Mouse (Mus musculus) left cerebral cortex, postnatal 25 days (tissue): ENCODE data around the gene Foxf2. TPM values are rescaled to one million over a fixed set of nuclear protein-coding genes. Genes with fewer than 3 reads are reported as not detected.

Source experiments
- DNase-seq, 2 experiments: peaks; one replicate each; pipeline ENCODE4 v3.0.0; 2022; ENCODE audit warnings: low spot score in 2 of 2, mixed read lengths in 1 of 2
- intact Hi-C: fragments of 180-260 bp; cut with DNase I; formaldehyde crosslinking; loops from one replicate; pipeline ENCODE4 v1.15.1; 2025
- total RNA-seq, 2 experiments: library from RNA; stranded (reverse); gene quantifications; 2 replicates each; pipeline ENCODE4 v1.2.3; 2021

Foxf2 gene
- total RNA-seq, 2 experiments from 2014 or later, result 5.1 TPM

DNA sequence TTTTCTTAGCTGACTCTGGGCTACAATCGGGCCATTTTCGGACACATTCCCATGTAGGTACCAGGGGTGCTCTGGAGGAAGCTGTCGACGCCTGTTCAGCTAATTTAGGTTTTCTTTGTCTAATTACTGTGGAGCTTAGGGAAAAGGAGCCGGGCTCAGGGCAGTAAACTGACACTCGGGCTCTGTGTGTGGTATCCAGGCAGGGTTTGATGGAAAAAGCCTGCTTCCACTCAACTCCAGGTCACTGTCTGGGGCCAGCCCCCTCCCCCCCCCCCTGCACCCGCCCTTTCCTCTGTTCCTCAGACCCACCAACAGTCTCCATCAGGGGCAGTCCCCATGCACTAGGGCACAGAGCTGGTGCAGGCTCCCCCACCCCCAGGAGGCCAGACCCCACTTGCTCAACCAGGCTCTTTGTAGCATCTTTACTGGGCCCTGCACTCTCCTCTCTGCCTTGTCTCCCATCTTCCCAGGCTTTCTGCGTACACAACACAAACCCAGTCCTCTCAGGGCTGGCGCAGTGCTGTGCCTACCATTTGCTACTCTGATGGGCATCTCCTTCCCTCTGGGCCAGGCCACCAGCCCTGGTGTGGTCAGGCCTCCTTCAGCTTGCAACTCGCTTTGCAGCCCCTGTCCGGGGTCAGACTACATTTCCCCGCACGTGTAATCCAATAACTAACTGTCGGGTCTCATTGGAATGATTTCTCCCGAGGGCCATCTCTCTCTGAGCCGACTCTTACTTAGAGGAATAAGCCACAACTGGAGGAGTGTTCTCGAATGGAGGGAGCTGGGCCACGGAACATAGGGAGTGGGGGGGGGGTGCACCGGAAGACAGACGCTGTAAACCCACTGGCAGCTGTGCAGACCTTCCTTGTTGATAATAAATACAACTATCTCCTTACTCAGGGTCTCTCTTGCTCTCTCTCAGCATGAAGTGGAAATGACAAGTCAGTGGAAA lies 1.4 kb upstream of the Foxf2 start:
- DNase-seq, result no peak
- intact Hi-C loops, result no loop called here

DNA sequence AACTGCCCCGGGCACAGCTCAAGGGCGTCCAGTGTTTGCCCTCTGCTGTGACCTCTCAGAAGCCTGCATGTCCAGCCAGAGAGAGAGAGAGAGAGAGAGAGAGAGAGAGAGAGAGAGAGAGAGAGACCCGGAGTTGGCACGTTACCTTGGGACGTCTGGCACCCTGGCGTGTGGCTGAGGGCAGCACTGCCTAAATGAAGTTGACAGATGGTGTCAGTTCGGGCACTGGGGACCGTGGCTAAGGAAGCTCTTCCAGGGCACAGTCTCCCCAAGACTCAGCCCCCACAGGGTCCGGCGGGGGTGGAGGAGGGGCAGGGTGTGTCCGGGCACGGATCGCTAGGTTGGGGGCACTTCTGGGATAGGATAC lies 667 bp upstream of the Foxf2 start:
- intact Hi-C loops, result loop anchor here (5.0 kb wide), 1 partner anchor 182 kb away; the partner anchor contains the start of gene Foxc1
- no peak for DNase-seq

- intact Hi-C loops, result loop anchor here (5.0 kb wide), 1 partner anchor 181 kb away; the partner anchor contains the start of gene Foxc1
- DNase-seq, result no peak
Observed at GRCm38 (mm10) chr13:31626183-31626801, 676 bp downstream of the Foxf2 start.

GRCm38 (mm10) chr13:31626991-31627625 lies 1.5 kb downstream of the Foxf2 start:
- no peak for DNase-seq
- intact Hi-C loops, result loop anchor here (5.0 kb wide), 1 partner anchor 180 kb away; the partner anchor contains the start of gene Foxc1

DNA sequence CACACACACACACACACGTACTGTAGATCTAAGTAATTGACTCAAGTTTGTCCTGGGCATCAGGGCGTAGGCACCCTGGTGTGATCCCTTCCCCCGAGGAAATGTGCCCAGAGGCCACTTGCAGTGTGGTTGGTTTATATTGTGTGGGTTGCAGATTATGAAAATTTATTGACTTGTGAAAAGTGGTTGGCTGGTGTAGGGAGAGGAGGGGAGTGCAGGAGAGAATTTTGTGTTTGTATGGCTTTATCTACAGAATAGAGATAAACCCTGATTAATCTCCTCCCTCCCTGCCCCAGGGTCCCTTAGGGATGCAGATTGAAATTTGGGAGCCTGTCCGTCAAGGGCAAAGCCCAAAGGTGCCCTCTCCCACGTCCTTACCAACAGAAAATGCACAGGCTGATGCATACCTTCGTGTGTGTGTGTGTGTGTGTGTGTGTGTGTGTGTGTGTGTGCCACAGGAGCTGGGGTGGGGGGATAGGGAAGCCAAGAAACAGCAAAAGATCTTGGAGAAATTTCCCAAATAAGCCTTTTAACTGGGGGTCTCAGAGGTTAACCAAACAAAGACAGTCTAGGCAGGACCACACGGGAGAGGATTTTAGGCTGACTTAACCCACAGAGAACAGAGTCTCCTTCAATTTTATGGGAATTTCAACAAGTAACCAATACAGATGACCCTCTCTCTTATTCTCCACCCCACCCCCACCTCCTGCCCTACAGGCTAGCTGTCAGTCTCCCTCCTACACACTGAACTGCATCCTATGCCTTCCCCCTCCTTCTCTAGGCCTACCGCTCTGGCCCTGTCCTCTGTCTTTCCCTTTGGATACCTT lies 2.5 kb downstream of the Foxf2 start:
- intact Hi-C loops, result loop anchor here (5.0 kb wide), 1 partner anchor 179 kb away; the partner anchor contains the start of gene Foxc1
- DNase-seq, result no peak

DNA sequence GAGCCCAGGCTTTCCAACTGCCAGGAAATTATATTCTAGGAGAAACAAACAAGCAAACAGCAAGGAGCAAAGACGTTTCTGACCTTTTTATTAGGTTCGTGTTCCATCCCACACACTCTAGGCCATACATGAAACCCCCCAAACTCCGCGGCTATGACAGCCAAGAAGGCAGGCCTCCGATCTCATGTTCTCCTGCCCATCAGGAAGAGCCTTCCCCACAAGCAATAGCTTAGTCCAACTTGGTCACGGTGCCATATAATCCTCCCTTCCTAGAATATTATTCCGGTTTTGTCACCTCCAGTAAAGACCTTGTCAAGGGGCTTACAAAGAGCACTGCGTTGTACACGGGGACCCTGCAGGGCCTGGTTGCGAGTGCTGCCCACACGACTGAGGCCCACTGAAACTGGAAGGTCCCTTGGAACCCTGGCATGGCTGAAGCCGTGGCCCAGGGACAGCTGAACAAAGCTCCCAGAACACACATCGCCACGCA lies 3.1 kb downstream of the Foxf2 start:
- DNase-seq, result no peak
- intact Hi-C loops, result loop anchor here (5.0 kb wide), 1 partner anchor 179 kb away; the partner anchor contains the start of gene Foxc1

GRCm38 (mm10) chr13:31629321-31629851 lies 3.8 kb downstream of the Foxf2 start:
- DNase-seq, result no peak
- intact Hi-C loops, result loop anchor here (5.0 kb wide), 1 partner anchor 178 kb away; the partner anchor contains the start of gene Foxc1

GRCm38 (mm10) chr13:31630051-31630450 lies 4.4 kb downstream of the Foxf2 start:
- intact Hi-C loops, result no loop called here
- no peak for DNase-seq

- no peak for DNase-seq
- intact Hi-C loops, result no loop called here
Observed at GRCm38 (mm10) chr13:31630551-31630950, 4.9 kb downstream of the Foxf2 start.

- intact Hi-C loops, result no loop called here
Observed at GRCm38 (mm10) chr13:31631291-31631690, 5.7 kb downstream of the Foxf2 start.

DNA sequence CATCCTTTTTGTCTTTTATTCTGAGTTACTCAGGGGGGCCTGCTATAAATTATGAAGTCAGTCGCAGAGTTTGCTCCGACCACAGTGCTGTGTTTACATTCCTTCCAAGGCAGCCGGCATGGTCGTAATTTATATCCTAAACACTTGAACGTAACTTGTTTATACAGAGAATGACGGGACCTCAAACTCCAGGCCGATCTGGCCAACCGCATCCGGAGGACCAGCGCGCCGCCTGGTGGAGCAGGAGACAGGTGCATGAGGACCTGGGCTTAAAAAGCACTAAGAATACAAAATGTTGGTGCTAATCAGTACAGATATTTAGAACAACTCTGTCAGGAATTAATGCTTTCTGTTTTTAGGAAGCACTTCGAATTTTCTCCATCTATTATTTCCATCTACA lies 6.8 kb downstream of the Foxf2 start:
- intact Hi-C loops, result no loop called here
- peak in 1 of 2 experiments; percentile 54 for DNase-seq

More at GRCm38 (mm10) chr13:31631291-31631690, 5.7 kb downstream of the Foxf2 start:
- DNase-seq, result no peak

DNA sequence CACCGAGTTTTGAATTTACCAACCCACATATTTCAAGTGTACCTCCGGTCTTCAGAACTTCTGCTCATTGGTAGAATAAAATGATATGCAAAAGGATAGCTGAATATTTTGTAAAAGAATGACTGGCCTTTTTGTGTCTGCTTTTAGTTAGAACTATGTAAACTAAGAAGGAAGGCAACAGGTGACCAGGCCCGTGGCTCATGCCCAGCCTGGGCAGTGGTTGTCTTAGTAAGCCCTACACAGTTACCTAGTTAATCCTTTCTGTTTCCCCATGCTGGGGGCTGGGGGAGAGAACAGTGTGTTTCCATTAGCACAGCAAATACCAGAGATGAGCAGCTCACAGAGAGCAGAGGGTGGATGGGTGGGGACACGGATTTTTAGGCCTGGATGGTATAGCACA lies 7.6 kb downstream of the Foxf2 start:
- DNase-seq, result no peak
- intact Hi-C loops, result no loop called here

GRCm38 (mm10) chr13:31635546-31635945 lies 9.9 kb downstream of the Foxf2 start:
- DNase-seq, result no peak
- intact Hi-C loops, result no loop called here

- no peak for DNase-seq
- intact Hi-C loops, result no loop called here
Observed at GRCm38 (mm10) chr13:31641517-31641916, 15.9 kb downstream of the Foxf2 start.

- intact Hi-C loops, result loop anchor here (10.0 kb wide), 2 partner anchors 757 to 887 kb away; no protein-coding TSS in a partner anchor
Observed at GRCm38 (mm10) chr13:31652131-31652745, 26.6 kb downstream of the Foxf2 start.

DNA sequence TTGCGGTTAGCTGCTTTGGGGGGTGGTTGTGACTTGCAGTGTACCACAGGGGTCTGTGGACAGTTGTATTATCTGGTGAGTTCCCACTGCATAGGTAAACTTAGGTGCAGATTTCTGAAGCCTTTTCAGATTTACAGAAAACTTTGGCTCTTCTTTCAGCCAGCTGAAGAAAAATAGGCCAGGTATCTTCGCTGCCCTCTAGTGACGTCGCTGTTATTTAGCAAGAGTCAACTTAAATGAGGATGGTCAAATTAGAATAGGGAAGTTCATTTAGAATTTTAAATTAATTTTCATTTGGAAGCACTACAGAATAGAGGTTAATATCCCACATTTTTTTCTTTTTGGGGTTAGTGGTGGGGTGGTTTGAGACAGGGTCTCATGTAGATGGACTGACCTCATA lies 30.6 kb downstream of the Foxf2 start:
- DNase-seq, result peak in 1 of 2 experiments; percentile 17
- intact Hi-C loops, result loop anchor here (10.0 kb wide), 2 partner anchors 761 to 891 kb away; no protein-coding TSS in a partner anchor

More at GRCm38 (mm10) chr13:31652131-31652745, 26.6 kb downstream of the Foxf2 start:
- no peak for DNase-seq

GRCm38 (mm10) chr13:31658212-31658611 lies 32.6 kb downstream of the Foxf2 start:
- intact Hi-C loops, result loop anchor here (2.0 to 10.0 kb wide), 4 partner anchors 575 to 1091 kb away; no protein-coding TSS in a partner anchor
- no peak for DNase-seq

- intact Hi-C loops, result loop anchor here (2.0 to 10.0 kb wide), 4 partner anchors 576 to 1092 kb away; no protein-coding TSS in a partner anchor
- DNase-seq, result peak; percentile 76 to 82
Observed at GRCm38 (mm10) chr13:31658963-31659362, 33.3 kb downstream of the Foxf2 start.
